Mouse (Mus musculus) stomach, postnatal 0 days (tissue): ENCODE measurements around the gene Syne3. TPM values are rescaled to one million over a fixed set of nuclear protein-coding genes. Genes with fewer than 3 reads are reported as not detected.
A peak's percentile ranks its signal among the peaks of the same experiment; 100 is the strongest.

Experiments
- ATAC-seq: fragments of 200-750 bp; cut with Nextera tagmentation; 2 replicates; pipeline ENCODE4 v1.8.0; 2017; ENCODE audit not compliant: low FRiP score, low TSS enrichment
- DNase-seq: peaks from one replicate; pipeline ENCODE4 v3.0.0-alpha.2; 2016; ENCODE audit warnings: low spot score
- H3K27ac ChIP-seq: fragments of 300-500 bp; sonication (generic); replicated peaks from 2 replicates; pipeline ENCODE4 v1.5.1; 2014; ENCODE audit warnings: mild to moderate bottlenecking, control low read depth
- H3K27me3 ChIP-seq: fragments of 300-500 bp; sonication (generic); 2 replicates; pipeline ENCODE4 v1.6.1; 2014; ENCODE audit warnings: low read length; ENCODE audit not compliant: control insufficient read depth, insufficient read depth
- H3K36me3 ChIP-seq: fragments of 300-500 bp; sonication (generic); 2 replicates; pipeline ENCODE4 v1.6.1; 2014; ENCODE audit warnings: low read length, mixed read lengths; ENCODE audit not compliant: control insufficient read depth, insufficient read depth
- H3K4me1 ChIP-seq: fragments of 300-500 bp; sonication (generic); replicated peaks from 2 replicates; pipeline ENCODE4 v1.6.1; 2014; ENCODE audit warnings: antibody characterized with exemption; ENCODE audit not compliant: control insufficient read depth, insufficient read depth
- H3K4me2 ChIP-seq: fragments of 300-500 bp; sonication (generic); replicated peaks from 2 replicates; pipeline ENCODE4 v1.6.1; 2014; ENCODE audit warnings: low read depth, mild to moderate bottlenecking, control low read depth, moderate library complexity
- H3K4me3 ChIP-seq: fragments of 300-500 bp; sonication (generic); 2 replicates; pipeline ENCODE4 v1.5.1; 2014; ENCODE audit warnings: low read depth, low read length, control low read depth
- H3K9ac ChIP-seq: fragments of 300-500 bp; sonication (generic); 2 replicates; pipeline ENCODE4 v1.6.1; 2014; ENCODE audit warnings: mild to moderate bottlenecking, low read length, control low read depth, mixed read lengths
- H3K9me3 ChIP-seq: fragments of 300-500 bp; sonication (generic); 2 replicates; pipeline ENCODE4 v1.6.1; 2016; ENCODE audit warnings: low read length; ENCODE audit not compliant: control insufficient read depth
- CTCF ChIP-seq: IDR thresholded peaks from 2 replicates; pipeline ENCODE4 v1.5.1; 2016; ENCODE audit warnings: antibody characterized with exemption, low read depth, mild to moderate bottlenecking, moderate library complexity
- EP300 ChIP-seq: optimal IDR thresholded peaks from 2 replicates; pipeline ENCODE3; 2016; ENCODE audit warnings: antibody characterized with exemption
- WGBS: fragments of 180-500 bp; shearing (Covaris S2); extraction: QIAGEN DNeasy Blood & Tissue Kit; methylation state at CpG from one replicate; pipeline ENCODE4 v1.1.7; 2014; 5-methylcytosine and 5-hydroxymethylcytosine counted together
- polyA plus RNA-seq: library from polyadenylated mRNA; unstranded; fragments of >200 nt; fragmentation: Nextera tagmentation; extraction: Ambion mirVana; gene quantifications from 2 replicates; pipeline ENCODE4 v1.2.1, GENCODE M21; 2015

Gene Syne3
- polyA plus RNA-seq, 1 experiment from 2014 or later = 0.72 TPM

DNA sequence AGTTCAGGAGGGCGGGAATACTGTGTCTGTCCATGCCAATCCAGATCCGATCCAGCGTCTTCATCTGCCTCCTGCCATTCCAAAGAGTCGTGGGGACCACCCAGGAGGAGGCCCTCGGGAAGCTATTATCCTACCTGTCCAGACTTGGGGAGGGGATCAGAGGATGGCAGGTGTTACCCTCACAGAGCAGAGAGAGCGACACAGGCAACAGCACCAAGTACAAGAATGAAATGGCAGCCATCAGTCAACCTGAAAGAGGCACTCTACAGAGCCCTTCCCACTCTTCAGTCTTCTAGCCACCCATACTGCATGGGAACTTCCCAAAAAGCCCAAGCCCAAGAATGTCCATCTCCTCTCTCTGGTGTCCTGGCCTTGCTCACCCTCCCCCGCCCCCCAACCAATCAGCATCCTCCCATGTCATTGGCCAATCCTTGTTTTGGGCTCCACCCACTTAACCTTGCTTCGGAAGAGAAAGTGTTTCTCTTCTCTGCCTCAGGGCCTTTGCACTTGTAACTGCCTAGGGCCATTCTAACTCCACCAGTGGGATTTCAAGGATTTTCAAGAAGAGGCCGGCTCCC, 693 bp upstream of the Syne3 start:
- DNase-seq (no peak), ATAC-seq (no peak)
- Histone ChIP-seq H3K4me3 (peak overlapping the region; percentile 68), H3K4me2 (peak overlapping the region; percentile 87), H3K9ac (peak overlapping the region; percentile 64), H3K9me3 (no peaks in the 10 kb centered on the region), H3K36me3 (no peaks in the 10 kb centered on the region), H3K27ac (no peak overlapping the region), H3K27me3 (peaks cover 2% of the 10 kb centered on the region; the same call in 1 of the 2 replicates), H3K4me1 (peaks cover 3% of the 10 kb centered on the region; the same call in 1 of the 2 replicates)
- 28% methylated on average over 9 of the region's 9 CpGs for WGBS
- TF ChIP-seq EP300 = no peak

DNA sequence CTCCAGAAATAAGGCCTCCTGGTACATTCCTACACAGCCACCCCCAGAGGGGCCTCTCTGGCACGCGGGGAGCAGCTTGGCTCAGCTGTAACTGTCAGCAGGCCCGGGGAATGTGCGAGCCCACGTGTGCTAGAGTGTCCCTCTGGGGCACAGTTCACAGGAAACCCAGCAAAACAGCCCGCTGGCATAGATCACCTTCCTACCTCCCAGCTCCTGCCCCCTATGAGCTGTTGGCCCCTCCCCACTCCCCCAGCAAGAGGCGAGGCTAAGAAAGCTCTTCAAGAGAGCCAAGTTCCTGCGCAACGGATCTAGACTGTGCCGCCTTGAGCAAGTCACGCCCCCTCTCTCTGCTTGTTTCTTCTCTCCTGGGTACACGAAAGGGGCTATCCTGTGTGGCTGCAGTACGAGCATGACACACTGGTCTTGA, 844 bp downstream of the Syne3 start:
- H3K9ac ChIP-seq = no peak overlapping the region
- peak; percentile 54 for DNase-seq
- no peak overlapping the region for H3K27ac ChIP-seq
- H3K4me3 ChIP-seq = peak overlapping the region; percentile 68
- TF ChIP-seq CTCF (no peak), EP300 (no peak)
- 1% methylated on average over 12 of the region's 13 CpGs for WGBS
- no peaks in the 10 kb centered on the region for H3K9me3 ChIP-seq
- peak overlapping the region; percentile 87 for H3K4me2 ChIP-seq
- peak; percentile 53 for ATAC-seq
- no peaks in the 10 kb centered on the region for H3K36me3 ChIP-seq
- H3K27me3 ChIP-seq = peaks cover 2% of the 10 kb centered on the region; the same call in 1 of the 2 replicates
- H3K4me1 ChIP-seq = peaks cover 3% of the 10 kb centered on the region; the same call in 1 of the 2 replicates

- H3K27me3 ChIP-seq = peaks cover 2% of the 10 kb centered on the region; the same call in 1 of the 2 replicates
- ATAC-seq (no peak), DNase-seq (no peak)
- H3K4me3 ChIP-seq = no peak overlapping the region
- peaks cover 5% of the 10 kb centered on the region; the same call in 1 of the 2 replicates for H3K4me1 ChIP-seq
- H3K9ac ChIP-seq = 0 out of 2 replicates have a peak overlapping the region, but pooled peaks have one; percentile 8
- 82% methylated on average over 2 of the region's 2 CpGs for WGBS
- no peaks in the 10 kb centered on the region for H3K9me3 ChIP-seq
- H3K27ac ChIP-seq = no peak overlapping the region
- TF ChIP-seq CTCF (no peak; the same call in 1 of the 2 replicates), EP300 (no peak)
- H3K4me2 ChIP-seq = peak overlapping the region; percentile 87
- H3K36me3 ChIP-seq = no peaks in the 10 kb centered on the region
Measured at GRCm38 (mm10) chr12:105008150-105008549, 1.5 kb downstream of the Syne3 start.

GRCm38 (mm10) chr12:105005715-105005972, 4.0 kb downstream of the Syne3 start:
- H3K4me1 ChIP-seq = peaks cover 5% of the 10 kb centered on the region; the same call in 1 of the 2 replicates
- WGBS = 59% methylated on average over 2 of the region's 2 CpGs
- H3K9me3 ChIP-seq = no peaks in the 10 kb centered on the region
- H3K4me3 ChIP-seq = no peak overlapping the region
- no peak overlapping the region for H3K4me2 ChIP-seq
- DNase-seq (no peak), ATAC-seq (no peak)
- no peak for TF ChIP-seq CTCF
- TF ChIP-seq EP300 = no peak
- H3K36me3 ChIP-seq = no peaks in the 10 kb centered on the region
- H3K9ac ChIP-seq = no peak overlapping the region
- peaks cover 2% of the 10 kb centered on the region; the same call in 1 of the 2 replicates for H3K27me3 ChIP-seq
- peak overlapping the region; percentile 70 for H3K27ac ChIP-seq

GRCm38 (mm10) chr12:105004956-105005714, 4.5 kb downstream of the Syne3 start:
- H3K9ac ChIP-seq = no peak overlapping the region
- no peak for ATAC-seq
- no peak overlapping the region for H3K4me3 ChIP-seq
- H3K27ac ChIP-seq = peak overlapping the region; percentile 70
- peaks cover 2% of the 10 kb centered on the region; the same call in 1 of the 2 replicates for H3K27me3 ChIP-seq
- peaks cover 3% of the 10 kb centered on the region; the same call in 1 of the 2 replicates for H3K4me1 ChIP-seq
- no peak for TF ChIP-seq CTCF
- TF ChIP-seq EP300 = peak; percentile 48
- 56% methylated on average over 22 of the region's 22 CpGs for WGBS
- H3K9me3 ChIP-seq = no peaks in the 10 kb centered on the region
- H3K36me3 ChIP-seq = no peaks in the 10 kb centered on the region
- DNase-seq = no peak
- H3K4me2 ChIP-seq = no peak overlapping the region

GRCm38 (mm10) chr12:105003715-105004114, 5.9 kb downstream of the Syne3 start:
- Histone ChIP-seq H3K27me3 (peaks cover 2% of the 10 kb centered on the region; the same call in 1 of the 2 replicates), H3K27ac (peak overlapping the region; percentile 46), H3K4me2 (0 out of 2 replicates have a peak overlapping the region, but pooled peaks have one; percentile 1), H3K4me3 (no peak overlapping the region), H3K9ac (no peak overlapping the region), H3K4me1 (0 out of 2 replicates have a peak, but pooled peaks cover 2% of the 10 kb centered on the region), H3K9me3 (no peaks in the 10 kb centered on the region), H3K36me3 (no peaks in the 10 kb centered on the region)
- no peak for DNase-seq
- WGBS = 50% methylated on average over 3 of the region's 3 CpGs
- ATAC-seq = no peak
- TF ChIP-seq EP300 (no peak), CTCF (no peak)
